Mouse (Mus musculus): ENCODE data around the gene Dnajc10.

The Dnajc10 gene

DNA sequence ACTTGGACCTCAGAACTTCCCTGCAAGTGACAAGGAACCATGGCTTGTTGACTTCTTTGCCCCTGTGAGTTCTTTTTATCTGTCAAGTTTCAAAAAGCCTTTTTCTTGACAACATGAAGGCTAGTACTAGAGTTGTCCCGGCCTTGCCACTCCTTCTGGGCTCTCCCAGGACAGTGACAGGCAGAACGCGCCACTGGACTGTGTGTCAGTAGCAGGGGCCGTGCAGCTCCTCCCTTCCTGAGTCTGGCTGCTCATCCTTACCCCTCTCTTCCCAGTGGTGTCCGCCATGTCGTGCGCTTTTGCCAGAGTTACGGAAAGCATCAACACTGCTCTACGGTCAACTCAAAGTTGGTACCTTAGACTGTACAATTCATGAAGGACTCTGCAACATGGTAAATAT is 25.3 kb downstream of the Dnajc10 start:
- no peak for DNase-seq (ENCODE audit: low read depth, low spot score)

DNA sequence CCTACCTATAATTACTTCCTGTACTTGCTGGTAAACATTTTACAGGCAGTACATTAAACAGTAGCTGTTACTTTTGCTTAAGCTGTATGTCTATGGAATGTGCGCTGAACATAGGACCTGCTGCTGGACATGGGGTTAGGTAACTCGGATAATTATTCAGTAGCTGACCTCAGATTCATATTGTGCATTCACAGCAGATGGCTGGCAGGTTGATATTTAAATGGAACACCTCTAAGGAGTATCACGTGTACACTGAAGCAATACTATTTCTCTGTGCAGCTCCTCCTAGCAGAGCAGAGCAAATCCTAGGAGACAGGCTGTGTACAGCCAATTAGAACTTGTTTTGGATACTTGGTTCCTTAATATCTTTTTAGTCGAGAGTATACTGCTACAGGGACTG is 39.3 kb downstream of the Dnajc10 start:
- no peak for DNase-seq (ENCODE audit: low read depth, low spot score)

DNA sequence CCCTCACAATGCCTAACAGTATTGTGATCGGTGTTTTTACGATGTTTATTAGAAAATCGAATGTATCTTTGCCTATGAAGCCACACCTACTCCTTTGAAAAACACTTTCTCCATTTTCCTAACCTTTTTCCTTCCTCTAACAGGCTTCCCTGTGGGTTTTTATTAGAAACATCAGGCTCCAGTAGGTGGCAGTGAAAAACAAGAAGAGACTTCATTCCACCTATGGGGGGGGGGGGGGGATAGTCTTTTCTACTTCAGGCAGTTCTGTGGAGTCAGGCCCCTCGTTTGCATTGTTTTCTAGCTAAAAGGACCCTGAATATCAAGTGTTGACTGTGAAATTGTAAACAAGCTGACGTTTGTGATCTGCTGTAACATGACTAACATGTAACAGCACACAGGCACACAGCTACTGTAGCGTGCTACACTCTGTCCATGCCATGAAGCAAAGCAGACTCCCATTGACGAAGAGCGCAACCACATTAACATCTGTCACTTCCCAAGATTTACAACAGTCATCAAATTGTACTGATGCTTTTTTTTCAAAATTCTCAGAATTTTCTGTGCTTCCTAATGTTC is 41.5 kb downstream of the Dnajc10 start:
- DNase-seq (ENCODE audit: low read depth, low spot score), result no peak

DNA sequence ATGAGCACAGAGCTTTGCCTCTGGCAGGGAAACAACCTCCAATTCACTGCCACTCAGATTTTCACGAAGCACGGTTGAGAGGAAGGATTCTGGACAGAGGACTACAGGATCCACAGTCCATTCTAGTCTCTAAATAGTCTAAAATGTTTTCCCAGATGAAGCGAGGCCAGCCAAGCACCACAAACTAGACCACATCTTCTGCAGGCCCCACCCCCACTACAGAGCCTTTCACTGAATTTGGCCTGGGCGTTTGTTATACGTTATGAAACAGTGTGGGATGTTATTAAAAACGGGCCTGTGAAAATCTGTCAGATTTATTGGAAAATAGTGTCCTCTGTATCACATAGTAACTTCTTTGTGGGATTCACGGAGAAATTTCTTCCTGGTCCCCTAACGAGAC is 56.2 kb downstream of the Dnajc10 start:
- no peak for DNase-seq (ENCODE audit: low read depth, low spot score)

DNA sequence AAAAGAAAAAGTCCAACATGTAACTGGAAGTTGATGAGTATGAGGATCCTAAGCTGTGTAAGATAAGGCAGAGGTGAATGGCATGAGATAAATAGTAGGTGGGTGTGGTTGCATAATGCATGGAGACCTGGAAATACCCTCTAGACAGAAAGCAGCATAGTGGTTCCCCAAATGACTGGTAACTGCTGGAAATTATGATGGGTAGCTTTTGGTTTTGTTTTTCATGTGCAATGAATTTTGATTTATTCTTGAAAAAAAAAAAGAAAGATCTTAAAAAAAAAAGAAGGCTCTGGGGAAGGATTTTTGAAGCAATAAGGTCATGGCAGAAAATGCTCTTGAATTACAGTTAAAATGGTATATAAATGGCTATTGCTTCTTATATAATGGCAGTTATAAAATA is 59.6 kb downstream of the Dnajc10 start:
- DNase-seq (ENCODE audit: low read depth, low spot score), result no peak

DNA sequence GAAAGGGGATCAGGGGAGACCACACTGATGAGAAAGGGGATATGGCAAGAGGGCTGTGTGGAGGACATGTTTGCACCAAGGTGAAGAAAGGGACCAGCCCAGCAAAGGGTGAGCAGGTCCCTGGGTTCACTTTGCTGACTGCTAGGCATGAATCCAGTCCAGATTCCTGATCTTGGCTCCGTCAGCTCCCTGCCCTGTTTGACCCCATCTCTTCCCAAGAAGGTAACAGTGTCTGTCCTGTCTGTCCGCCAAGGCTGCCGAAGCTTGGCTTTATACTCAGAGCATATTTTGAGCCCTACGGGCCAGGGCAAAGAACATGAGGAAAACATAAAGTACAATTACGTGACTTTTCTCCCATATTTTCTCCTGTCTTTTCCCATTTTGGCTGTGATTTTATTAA is 64.6 kb downstream of the Dnajc10 start:
- no peak for DNase-seq (ENCODE audit: low read depth, low spot score)

DNA sequence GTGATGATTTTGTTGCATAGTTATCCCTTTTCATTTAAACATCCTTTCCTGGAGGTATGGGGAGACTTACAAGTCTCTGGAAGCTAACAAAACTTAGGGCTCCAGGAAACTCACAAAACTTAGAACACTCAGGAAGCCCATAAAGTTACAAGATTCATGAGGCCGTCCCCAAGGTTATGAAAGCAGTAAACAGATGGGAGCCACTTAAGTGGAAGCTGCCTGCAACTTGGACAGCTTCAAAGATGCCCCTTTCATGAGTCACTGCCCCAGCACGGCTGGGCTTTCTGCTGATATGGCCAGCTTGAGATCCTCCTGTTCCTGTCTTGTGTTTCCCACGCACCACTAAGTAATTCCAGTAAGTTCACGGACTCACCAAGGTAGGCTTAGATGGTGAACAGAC is 69.2 kb downstream of the Dnajc10 start:
- DNase-seq (ENCODE audit: low read depth, low spot score), result no peak

DNA sequence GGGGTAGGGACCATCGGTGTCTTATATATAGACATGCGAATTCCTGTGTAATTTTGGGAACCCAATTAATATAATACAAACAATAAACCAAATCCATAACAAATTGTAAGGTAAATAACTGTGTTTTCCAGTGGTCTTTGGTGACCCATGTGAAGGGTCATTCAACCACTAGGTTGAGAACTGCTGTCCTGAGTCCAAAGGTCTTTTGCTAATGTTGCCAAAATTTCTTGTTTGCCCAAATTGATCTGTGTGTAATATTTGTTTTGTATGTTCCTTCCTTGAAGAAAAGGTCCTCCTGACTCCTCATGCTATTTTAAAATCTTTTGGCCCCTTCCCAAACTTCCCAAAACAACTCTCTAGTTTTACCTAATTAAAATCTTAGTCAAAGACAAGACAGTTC is 71.0 kb downstream of the Dnajc10 start:
- no peak for DNase-seq (ENCODE audit: low read depth, low spot score)

DNA sequence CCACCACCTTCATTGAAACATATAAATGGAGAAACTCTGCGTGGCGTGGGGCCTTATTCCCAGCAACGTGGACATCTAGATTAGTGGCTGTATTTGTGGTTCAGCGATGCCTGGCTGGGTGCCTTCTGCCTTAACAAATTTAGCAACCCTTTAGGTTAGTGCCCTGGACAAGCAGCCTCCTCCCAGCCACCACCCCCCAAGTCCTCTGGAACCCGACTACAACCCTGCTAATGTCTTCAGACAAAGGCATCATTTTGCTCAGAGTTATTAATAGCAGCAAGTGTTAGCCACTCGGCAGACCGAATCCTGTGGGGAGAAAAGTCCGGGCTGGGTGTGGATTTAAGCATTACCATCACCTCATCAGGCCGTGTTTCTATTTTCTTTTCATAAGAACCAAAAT is 72.4 kb downstream of the Dnajc10 start:
- no peak for DNase-seq (ENCODE audit: low read depth, low spot score)

DNA sequence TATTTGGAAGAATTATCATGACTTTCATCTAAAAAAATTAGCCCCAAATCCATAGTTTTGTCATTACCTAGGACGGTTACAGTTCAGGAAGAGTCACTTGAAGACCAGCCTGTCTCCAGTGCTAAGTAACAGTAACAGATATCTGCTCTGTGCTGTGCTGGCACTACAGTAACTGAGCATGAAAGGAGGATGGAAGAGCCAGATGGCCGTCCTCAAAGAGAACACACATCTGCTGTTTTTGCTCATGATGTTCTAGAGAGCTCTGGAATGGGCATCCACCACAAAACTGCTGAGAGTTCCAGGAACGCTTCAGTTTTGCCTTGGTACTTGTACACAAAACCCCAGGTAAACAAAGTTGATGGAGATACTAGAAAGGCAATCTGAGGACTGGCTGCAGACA is 73.1 kb downstream of the Dnajc10 start:
- no peak for DNase-seq (ENCODE audit: low read depth, low spot score)

DNA sequence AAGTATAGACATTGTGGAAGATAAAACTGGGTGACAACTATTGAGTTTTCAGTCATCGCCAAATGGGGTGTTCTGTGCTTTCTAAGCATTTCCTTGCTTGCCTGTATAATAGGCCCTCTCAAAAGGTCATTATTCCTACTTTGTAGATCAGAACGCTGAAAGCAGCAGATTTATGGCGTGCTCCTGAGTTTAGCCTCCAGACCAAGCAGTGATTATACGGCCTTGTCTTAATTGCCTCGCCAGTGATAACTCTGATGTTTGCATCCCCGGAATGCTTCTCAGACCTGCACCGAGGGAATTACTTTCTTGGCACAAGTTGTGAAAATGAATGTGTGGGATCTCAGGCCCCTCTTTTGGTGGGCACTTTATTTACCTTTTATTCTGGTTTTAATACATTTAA is 80.8 kb downstream of the Dnajc10 start:
- no peak for DNase-seq (ENCODE audit: low read depth, low spot score)

DNA sequence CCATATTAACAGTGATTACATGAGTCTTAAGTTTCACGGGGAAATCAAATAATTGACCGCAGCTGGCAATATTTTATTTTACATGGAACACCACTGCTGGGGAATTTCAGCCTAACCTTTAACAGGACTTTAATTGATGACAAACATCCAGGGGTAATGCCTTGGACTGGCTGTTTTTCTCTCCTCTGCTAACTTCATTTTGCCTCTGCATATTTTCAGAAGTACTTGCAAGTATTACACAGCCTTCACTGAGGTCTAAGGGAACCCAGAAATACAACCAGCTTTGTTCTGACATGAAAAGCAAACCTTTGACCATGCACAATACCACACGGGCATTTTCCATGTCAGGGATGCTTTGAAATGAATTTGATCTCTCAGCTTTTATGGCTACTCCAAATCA is 81.6 kb downstream of the Dnajc10 start:
- no peak for DNase-seq (ENCODE audit: low read depth, low spot score)

DNA sequence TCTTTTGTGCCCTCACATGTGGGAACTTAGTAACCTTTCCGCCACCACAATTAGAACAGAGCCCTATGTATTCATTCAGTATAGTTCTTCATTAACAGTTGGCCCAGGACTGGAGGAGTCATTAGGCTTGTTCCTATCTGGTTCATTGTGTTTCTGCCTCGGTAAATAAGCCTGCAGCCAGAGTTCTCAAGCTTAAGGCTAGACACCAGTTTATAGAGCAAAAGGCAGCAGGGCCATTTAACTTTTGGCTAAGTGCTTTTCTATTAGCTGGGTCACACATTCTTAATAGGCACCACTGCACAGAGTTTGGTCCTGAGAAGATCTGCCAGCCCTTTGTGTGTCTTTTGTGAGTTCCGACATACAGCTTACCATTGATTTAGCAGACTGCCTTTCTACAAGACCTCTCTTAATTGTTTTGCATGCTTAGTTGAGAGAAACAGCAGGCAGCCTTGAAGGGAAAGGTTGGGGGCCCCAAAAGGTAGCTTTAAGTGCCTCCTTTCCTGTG is 83.4 kb downstream of the Dnajc10 start:
- no peak for DNase-seq (ENCODE audit: low read depth, low spot score)
